ENCODE assay signal across 18 mouse cellular contexts in genomic region chr1:90163161-90163560, GRCm38 (mm10). TPM values are rescaled to one million over a fixed set of nuclear protein-coding genes. Genes with fewer than 3 reads are reported as not detected.
DNase-seq lines count a peak whose midpoint lies in the region; ATAC-seq and TF ChIP-seq lines count a peak whose summit lies in the region.
"Had no signal": no experiment of that assay in that cellular context is flagged by ENCODE, and none has a peak within 500 bp of the region (broad histone marks: within the 10 kb centered on the region; RNA-seq: fewer than 3 reads in every experiment).

No protein-coding gene starts in this region.

- no peaks in the 10 kb centered on the region for H3K27me3 ChIP-seq in intestine, embryonic 14.5 days (replicated peaks; ENCODE audit: control insufficient read depth, insufficient read depth, low read length)
- H3K27me3 ChIP-seq in intestine, postnatal 0 days (replicated peaks; ENCODE audit: control insufficient read depth, insufficient read depth, low read length), result no peaks in the 10 kb centered on the region
- H3K27me3 ChIP-seq in midbrain, embryonic 10.5 days (ENCODE audit: low read depth, poor library complexity, severe bottlenecking), result no peaks in the 10 kb centered on the region; the same call in 1 of the 2 replicates
- H3K27me3 ChIP-seq in midbrain, embryonic 14.5 days (ENCODE audit: control insufficient read depth, insufficient read depth, low read length), result no peaks in the 10 kb centered on the region
- no peaks in the 10 kb centered on the region for H3K27me3 ChIP-seq in embryonic facial prominence, embryonic 12.5 days
- no peaks in the 10 kb centered on the region for H3K27me3 ChIP-seq in stomach, embryonic 16.5 days (ENCODE audit: control insufficient read depth, insufficient read depth, low read length)

- H3K9me3 ChIP-seq in intestine, embryonic 14.5 days (ENCODE audit: control insufficient read depth, low read length), result no peaks in the 10 kb centered on the region
- no peaks in the 10 kb centered on the region for H3K9me3 ChIP-seq in intestine, postnatal 0 days (ENCODE audit: control insufficient read depth)
- no peaks in the 10 kb centered on the region for H3K9me3 ChIP-seq in midbrain, embryonic 10.5 days (replicated peaks)
- H3K9me3 ChIP-seq in midbrain, embryonic 14.5 days (ENCODE audit: control insufficient read depth, low read length), result no peaks in the 10 kb centered on the region
- no peaks in the 10 kb centered on the region for H3K9me3 ChIP-seq in embryonic facial prominence, embryonic 12.5 days
- no peaks in the 10 kb centered on the region for H3K9me3 ChIP-seq in stomach, embryonic 16.5 days (replicated peaks; ENCODE audit: control insufficient read depth, low read length)
- H3K9me3 ChIP-seq: heart, embryonic 10.5 days had no signal

- no peak for TF ChIP-seq CTCF in intestine, postnatal 0 days (IDR thresholded peaks at IDR 0.05; ENCODE audit: low read depth)

- no peak for DNase-seq in intestine, embryonic 14.5 days (ENCODE audit: low spot score)
- DNase-seq in midbrain, embryonic 10.5 days (ENCODE audit: low spot score), result no peak
- DNase-seq in midbrain, embryonic 14.5 days, result no peak
- DNase-seq in layer of hippocampus, adult 11-12 months (ENCODE audit: low spot score), result no peak
- DNase-seq: adrenal gland, adult 2 months; cerebellum, adult 2 months; gastrocnemius, postnatal 14 days; heart, postnatal 36 days; liver had no signal

- H3K27ac ChIP-seq in intestine, embryonic 14.5 days (ENCODE audit: low read depth), result 0 out of 2 replicates have a peak overlapping the region, but pooled peaks have one; percentile 59
- no peak overlapping the region for H3K27ac ChIP-seq in intestine, postnatal 0 days (ENCODE audit: low read depth, low read length)
- peak overlapping the region; percentile 18; the same call in 1 of the 2 replicates for H3K27ac ChIP-seq in midbrain, embryonic 10.5 days (replicated peaks)
- H3K27ac ChIP-seq in midbrain, embryonic 14.5 days (replicated peaks; ENCODE audit: low read depth, low read length), result no peak overlapping the region
- H3K27ac ChIP-seq in embryonic facial prominence, embryonic 12.5 days, result peak overlapping the region; percentile 61
- H3K27ac ChIP-seq in stomach, embryonic 16.5 days (ENCODE audit: low read length), result peak overlapping the region; percentile 22; the same call in 1 of the 2 replicates
- H3K27ac ChIP-seq: heart, embryonic 10.5 days; left cerebral cortex, adult 2 months had no signal

- H3K4me3 ChIP-seq in intestine, embryonic 14.5 days (ENCODE audit: low read depth, low read length), result no peak overlapping the region
- no peak overlapping the region for H3K4me3 ChIP-seq in intestine, postnatal 0 days (ENCODE audit: low read depth, low read length)
- H3K4me3 ChIP-seq in midbrain, embryonic 10.5 days, result no peak overlapping the region
- H3K4me3 ChIP-seq in midbrain, embryonic 14.5 days (replicated peaks; ENCODE audit: low read depth, low read length), result no peak overlapping the region
- H3K4me3 ChIP-seq in embryonic facial prominence, embryonic 12.5 days, result no peak overlapping the region
- H3K4me3 ChIP-seq in stomach, embryonic 16.5 days (replicated peaks; ENCODE audit: low read length), result no peak overlapping the region
- H3K4me3 ChIP-seq: heart, embryonic 10.5 days; left cerebral cortex, adult 2 months had no signal

- H3K4me1 ChIP-seq in intestine, embryonic 14.5 days (replicated peaks; ENCODE audit: control insufficient read depth, insufficient read depth, low read length), result peaks cover 25% of the 10 kb centered on the region
- no peaks in the 10 kb centered on the region for H3K4me1 ChIP-seq in intestine, postnatal 0 days (replicated peaks; ENCODE audit: control insufficient read depth, insufficient read depth, low read length)
- peaks cover 28% of the 10 kb centered on the region for H3K4me1 ChIP-seq in midbrain, embryonic 10.5 days
- H3K4me1 ChIP-seq in midbrain, embryonic 14.5 days (ENCODE audit: control insufficient read depth, insufficient read depth, low read length), result peaks cover 7% of the 10 kb centered on the region; the same call in 1 of the 2 replicates
- peaks cover 23% of the 10 kb centered on the region for H3K4me1 ChIP-seq in embryonic facial prominence, embryonic 12.5 days
- peaks cover 12% of the 10 kb centered on the region for H3K4me1 ChIP-seq in stomach, embryonic 16.5 days (ENCODE audit: control insufficient read depth, insufficient read depth, low read length)

- 57% methylated on average over 7 of the region's 7 CpGs for WGBS in intestine, embryonic 14.5 days
- WGBS in intestine, postnatal 0 days, result 72% methylated on average over 7 of the region's 7 CpGs
- 87% methylated on average over 7 of the region's 7 CpGs for WGBS in midbrain, embryonic 10.5 days
- 83% methylated on average over 7 of the region's 7 CpGs for WGBS in midbrain, embryonic 14.5 days
- WGBS in embryonic facial prominence, embryonic 12.5 days, result 70% methylated on average over 7 of the region's 7 CpGs
- WGBS in stomach, embryonic 16.5 days, result 66% methylated on average over 7 of the region's 7 CpGs

- H3K9ac ChIP-seq in intestine, embryonic 14.5 days (ENCODE audit: low read length), result no peak overlapping the region
- H3K9ac ChIP-seq in intestine, postnatal 0 days (ENCODE audit: low read depth, low read length), result no peak overlapping the region
- H3K9ac ChIP-seq in midbrain, embryonic 14.5 days (replicated peaks; ENCODE audit: low read length), result no peak overlapping the region
- no peak overlapping the region for H3K9ac ChIP-seq in embryonic facial prominence, embryonic 12.5 days
- H3K9ac ChIP-seq in stomach, embryonic 16.5 days (ENCODE audit: low read length), result no peak overlapping the region
- H3K9ac ChIP-seq: lung, embryonic 14.5 days had no signal

- no peak for ATAC-seq in intestine, embryonic 14.5 days (replicated peaks; ENCODE audit: low FRiP score, low TSS enrichment, low read depth)
- no peak for ATAC-seq in intestine, postnatal 0 days
- no peak for ATAC-seq in midbrain, embryonic 14.5 days (ENCODE audit: low FRiP score, low TSS enrichment)
- no peak for ATAC-seq in embryonic facial prominence, embryonic 12.5 days (ENCODE audit: insufficient number of reproducible peaks, insufficient read depth, low FRiP score, low TSS enrichment)
- no peak for ATAC-seq in stomach, embryonic 16.5 days (ENCODE audit: insufficient read depth, low FRiP score)
- ATAC-seq: inflammation-experienced regulatory T-cells, adult 6 months had no signal

- no peak overlapping the region for H3K4me2 ChIP-seq in intestine, embryonic 14.5 days (ENCODE audit: low read length)
- no peak overlapping the region for H3K4me2 ChIP-seq in intestine, postnatal 0 days (replicated peaks; ENCODE audit: low read depth)
- H3K4me2 ChIP-seq in midbrain, embryonic 14.5 days (ENCODE audit: low read length), result no peak overlapping the region
- no peak overlapping the region for H3K4me2 ChIP-seq in embryonic facial prominence, embryonic 12.5 days (replicated peaks)
- H3K4me2 ChIP-seq in stomach, embryonic 16.5 days (ENCODE audit: low read depth, low read length), result no peak overlapping the region
- H3K4me2 ChIP-seq: lung, embryonic 14.5 days had no signal

- H3K36me3 ChIP-seq in intestine, embryonic 14.5 days (ENCODE audit: control insufficient read depth, insufficient read depth, low read length), result no peaks in the 10 kb centered on the region
- H3K36me3 ChIP-seq in intestine, postnatal 0 days (ENCODE audit: control insufficient read depth, insufficient read depth), result no peaks in the 10 kb centered on the region
- H3K36me3 ChIP-seq in midbrain, embryonic 10.5 days, result no peaks in the 10 kb centered on the region
- no peaks in the 10 kb centered on the region for H3K36me3 ChIP-seq in midbrain, embryonic 14.5 days (ENCODE audit: control insufficient read depth, insufficient read depth, low read length)
- no peaks in the 10 kb centered on the region for H3K36me3 ChIP-seq in embryonic facial prominence, embryonic 12.5 days
- no peaks in the 10 kb centered on the region for H3K36me3 ChIP-seq in stomach, embryonic 16.5 days (ENCODE audit: control insufficient read depth, insufficient read depth, low read length)
- H3K36me3 ChIP-seq: heart, embryonic 10.5 days had no signal

RNA-seq across cellular contexts. Expression of gene Iqca, which starts 10.0 kb away (rescaled TPM):
- polyA plus RNA-seq in intestine, embryonic 14.5 days (2014; fragmentation: Nextera tagmentation; extraction: Ambion mirVana), result 0.22 and 0.51 TPM in 2 replicates
- 0.13 and 0.47 TPM in 2 replicates for polyA plus RNA-seq in intestine, postnatal 0 days (2015; fragmentation: Nextera tagmentation; extraction: Ambion mirVana)
- 0.15 and 0.30 TPM in 2 replicates for polyA plus RNA-seq in midbrain, embryonic 10.5 days (2016; fragmentation: Nextera tagmentation; extraction: Ambion mirVana)
- 0.20 and 0.31 TPM in 2 replicates for polyA plus RNA-seq in midbrain, embryonic 14.5 days (2014; fragmentation: Nextera tagmentation; extraction: Ambion mirVana)
- polyA plus RNA-seq in embryonic facial prominence, embryonic 12.5 days (2016; fragmentation: Nextera tagmentation; extraction: Ambion mirVana), result 0.17 and 0.51 TPM in 2 replicates
- 0.12 TPM in 1 of 2 replicates, not detected in the other for polyA plus RNA-seq in stomach, embryonic 16.5 days (2015; fragmentation: Nextera tagmentation; extraction: Ambion mirVana)
- polyA plus RNA-seq: adrenal gland, adult 2 months; inflammation-experienced regulatory T-cells, adult 6 months; large intestine, adult 2 months; spleen, adult 2 months had no signal

RNA-seq across cellular contexts. Expression of gene Ackr3, which starts 40.6 kb away (rescaled TPM):
- polyA plus RNA-seq in intestine, embryonic 14.5 days (2014; fragmentation: Nextera tagmentation; extraction: Ambion mirVana), result 19.4 and 19.9 TPM in 2 replicates
- polyA plus RNA-seq in intestine, postnatal 0 days (2015; fragmentation: Nextera tagmentation; extraction: Ambion mirVana), result 8.9 and 9.2 TPM in 2 replicates
- 26.3 and 30.9 TPM in 2 replicates for polyA plus RNA-seq in midbrain, embryonic 10.5 days (2016; fragmentation: Nextera tagmentation; extraction: Ambion mirVana)
- polyA plus RNA-seq in midbrain, embryonic 14.5 days (2014; fragmentation: Nextera tagmentation; extraction: Ambion mirVana), result 12.8 and 13.6 TPM in 2 replicates
- polyA plus RNA-seq in embryonic facial prominence, embryonic 12.5 days (2016; fragmentation: Nextera tagmentation; extraction: Ambion mirVana), result 42.7 and 45.3 TPM in 2 replicates
- polyA plus RNA-seq in stomach, embryonic 16.5 days (2015; fragmentation: Nextera tagmentation; extraction: Ambion mirVana), result 22.2 and 29.7 TPM in 2 replicates

Comparison
In these comparisons a context has a peak if more than half of its experiments do, and no peak if none do; other contexts are left out.
1. H3K27ac ChIP-seq: peak in intestine, embryonic 14.5 days (single experiment), midbrain, embryonic 10.5 days (single experiment), embryonic facial prominence, embryonic 12.5 days (single experiment) and stomach, embryonic 16.5 days (single experiment); none in intestine, postnatal 0 days (single experiment) and midbrain, embryonic 14.5 days (single experiment).